Mouse (Mus musculus): ENCODE measurements around the gene Mthfd2l. TPM values are rescaled to one million over a fixed set of nuclear protein-coding genes. Genes with fewer than 3 reads are reported as not detected.

The Mthfd2l gene
- polyA plus RNA-seq, 2 experiments = 4.4 to 9.2 TPM

- ATAC-seq (ENCODE audit: insufficient read depth) (no peak), DNase-seq (ENCODE audit: low read depth in 3 of 3, low spot score in 3 of 3) (no peak)
- no peak overlapping the region for H3K9ac ChIP-seq (replicated peaks)
- H3K27me3 ChIP-seq (ENCODE audit: control insufficient read depth, insufficient read depth, low read length) = no peaks in the 10 kb centered on the region
- no peak for TF ChIP-seq CTCF (IDR thresholded peaks at IDR 0.05; ENCODE audit: low read depth)
- no peak for TF ChIP-seq EP300 (IDR thresholded peaks at IDR 0.05; ENCODE audit: low read depth)
- H3K4me1 ChIP-seq (replicated peaks; ENCODE audit: control insufficient read depth in 2 of 2, insufficient read depth in 2 of 2, low read length in 1 of 2) = no peaks in the 10 kb centered on the region
- no peak overlapping the region for H3K4me2 ChIP-seq (ENCODE audit: low read depth)
- H3K9me3 ChIP-seq (ENCODE audit: control insufficient read depth, low read length) = no peaks in the 10 kb centered on the region
- WGBS (ENCODE audit: insufficient replicate concordance) = 58% methylated on average over 4 of the region's 4 CpGs
- H3K27ac ChIP-seq = no peak overlapping the region
- no peaks in the 10 kb centered on the region for H3K36me3 ChIP-seq (replicated peaks; ENCODE audit: control insufficient read depth, insufficient read depth, low read depth)
- H3K4me3 ChIP-seq (ENCODE audit: insufficient read depth in 1 of 2, low read depth in 2 of 2, low read length in 2 of 2) = no peak overlapping the region
Measured at GRCm38 (mm10) chr5:90964764-90965163, 33.8 kb downstream of the Mthfd2l start.

- Histone ChIP-seq H3K9ac (replicated peaks) (no peak overlapping the region), H3K9me3 (ENCODE audit: control insufficient read depth, low read length) (no peaks in the 10 kb centered on the region), H3K27me3 (ENCODE audit: control insufficient read depth, insufficient read depth, low read length) (no peaks in the 10 kb centered on the region), H3K4me1 (replicated peaks; ENCODE audit: control insufficient read depth in 2 of 2, insufficient read depth in 2 of 2, low read length in 1 of 2) (no peaks in the 10 kb centered on the region), H3K27ac (no peak overlapping the region), H3K4me2 (ENCODE audit: low read depth) (no peak overlapping the region), H3K36me3 (replicated peaks; ENCODE audit: control insufficient read depth, insufficient read depth, low read depth) (no peaks in the 10 kb centered on the region), H3K4me3 (ENCODE audit: insufficient read depth in 1 of 2, low read depth in 2 of 2, low read length in 2 of 2) (no peak overlapping the region)
- no peak for ATAC-seq (ENCODE audit: insufficient read depth)
- DNase-seq (ENCODE audit: low read depth in 3 of 3, low spot score in 3 of 3) = no peak
- TF ChIP-seq CTCF (IDR thresholded peaks at IDR 0.05; ENCODE audit: low read depth) = no peak
- 50% methylated on average over 4 of the region's 4 CpGs for WGBS (ENCODE audit: insufficient replicate concordance)
Measured at GRCm38 (mm10) chr5:90965386-90965785, 34.5 kb downstream of the Mthfd2l start.

- no peaks in the 10 kb centered on the region for H3K27me3 ChIP-seq (ENCODE audit: control insufficient read depth, insufficient read depth, low read length)
- H3K4me3 ChIP-seq (ENCODE audit: insufficient read depth in 1 of 2, low read depth in 2 of 2, low read length in 2 of 2) = no peak overlapping the region
- no peak overlapping the region for H3K27ac ChIP-seq
- TF ChIP-seq EP300 (IDR thresholded peaks at IDR 0.05; ENCODE audit: low read depth) = no peak
- TF ChIP-seq CTCF (IDR thresholded peaks at IDR 0.05; ENCODE audit: low read depth) = peak; percentile 30; the same call in 1 of the 2 replicates
- no peaks in the 10 kb centered on the region for H3K4me1 ChIP-seq (replicated peaks; ENCODE audit: control insufficient read depth in 2 of 2, insufficient read depth in 2 of 2, low read length in 1 of 2)
- 71% methylated on average over 4 of the region's 4 CpGs for WGBS (ENCODE audit: insufficient replicate concordance)
- DNase-seq (ENCODE audit: low read depth in 3 of 3, low spot score in 3 of 3) (peak in 1 of 3 experiments; percentile 4), ATAC-seq (ENCODE audit: insufficient read depth) (no peak)
- no peaks in the 10 kb centered on the region for H3K36me3 ChIP-seq (replicated peaks; ENCODE audit: control insufficient read depth, insufficient read depth, low read depth)
- no peaks in the 10 kb centered on the region for H3K9me3 ChIP-seq (ENCODE audit: control insufficient read depth, low read length)
- no peak overlapping the region for H3K9ac ChIP-seq (replicated peaks)
- no peak overlapping the region for H3K4me2 ChIP-seq (ENCODE audit: low read depth)
Measured at GRCm38 (mm10) chr5:90977244-90977643, 46.3 kb downstream of the Mthfd2l start.

- no peaks in the 10 kb centered on the region for H3K27me3 ChIP-seq (ENCODE audit: control insufficient read depth, insufficient read depth, low read length)
- H3K4me3 ChIP-seq (ENCODE audit: insufficient read depth in 1 of 2, low read depth in 2 of 2, low read length in 2 of 2) = no peak overlapping the region
- TF ChIP-seq EP300 (IDR thresholded peaks at IDR 0.05; ENCODE audit: low read depth) = no peak
- TF ChIP-seq CTCF (IDR thresholded peaks at IDR 0.05; ENCODE audit: low read depth) = no peak
- no peaks in the 10 kb centered on the region for H3K9me3 ChIP-seq (ENCODE audit: control insufficient read depth, low read length)
- H3K4me1 ChIP-seq (replicated peaks; ENCODE audit: control insufficient read depth in 2 of 2, insufficient read depth in 2 of 2, low read length in 1 of 2) = no peaks in the 10 kb centered on the region
- WGBS (ENCODE audit: insufficient replicate concordance) = 68% methylated on average over 7 of the region's 7 CpGs
- H3K27ac ChIP-seq = no peak overlapping the region
- no peaks in the 10 kb centered on the region for H3K36me3 ChIP-seq (replicated peaks; ENCODE audit: control insufficient read depth, insufficient read depth, low read depth)
- no peak for DNase-seq (ENCODE audit: low read depth in 3 of 3, low spot score in 3 of 3)
- no peak overlapping the region for H3K9ac ChIP-seq (replicated peaks)
- ATAC-seq (ENCODE audit: insufficient read depth) = no peak
- no peak overlapping the region for H3K4me2 ChIP-seq (ENCODE audit: low read depth)
Measured at GRCm38 (mm10) chr5:90980297-90980696, 49.4 kb downstream of the Mthfd2l start.

- Histone ChIP-seq H3K27ac (no peak overlapping the region), H3K4me1 (replicated peaks; ENCODE audit: control insufficient read depth in 2 of 2, insufficient read depth in 2 of 2, low read length in 1 of 2) (no peaks in the 10 kb centered on the region), H3K27me3 (ENCODE audit: control insufficient read depth, insufficient read depth, low read length) (no peaks in the 10 kb centered on the region), H3K36me3 (replicated peaks; ENCODE audit: control insufficient read depth, insufficient read depth, low read depth) (no peaks in the 10 kb centered on the region), H3K9me3 (ENCODE audit: control insufficient read depth, low read length) (no peaks in the 10 kb centered on the region), H3K4me3 (ENCODE audit: insufficient read depth in 1 of 2, low read depth in 2 of 2, low read length in 2 of 2) (no peak overlapping the region), H3K4me2 (ENCODE audit: low read depth) (no peak overlapping the region), H3K9ac (replicated peaks) (no peak overlapping the region)
- ATAC-seq (ENCODE audit: insufficient read depth) (no peak), DNase-seq (ENCODE audit: low read depth in 3 of 3, low spot score in 3 of 3) (no peak)
- no peak for TF ChIP-seq CTCF (IDR thresholded peaks at IDR 0.05; ENCODE audit: low read depth)
- TF ChIP-seq EP300 (IDR thresholded peaks at IDR 0.05; ENCODE audit: low read depth) = no peak
- WGBS (ENCODE audit: insufficient replicate concordance) = 65% methylated on average over 5 of the region's 5 CpGs
Measured at GRCm38 (mm10) chr5:90987605-90988004, 56.7 kb downstream of the Mthfd2l start.
